In the genomic region with DNA sequence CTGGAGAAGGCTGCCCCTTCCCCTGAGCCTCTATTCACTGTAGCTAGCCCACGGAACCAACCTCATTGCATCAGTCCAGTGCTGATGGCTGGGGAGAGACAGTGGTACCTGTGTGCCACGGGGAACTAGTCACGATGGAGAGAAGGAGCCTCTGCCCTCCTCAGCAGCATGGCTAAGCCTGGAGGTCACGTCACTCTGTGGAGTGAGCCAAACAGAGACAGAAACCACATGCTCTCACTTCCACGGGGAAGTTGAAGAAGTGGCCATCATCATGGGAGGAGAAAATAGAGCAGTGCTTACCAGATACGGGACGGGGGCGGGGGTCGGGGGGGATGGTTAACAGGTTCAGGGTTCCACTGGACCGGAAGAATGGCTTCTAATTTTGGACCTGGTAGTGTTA, we compare ENCODE assay signal across 29 mouse cellular contexts. TPM values are rescaled to one million over a fixed set of nuclear protein-coding genes. Genes with fewer than 3 reads are reported as not detected.
DNase-seq lines count a peak whose midpoint lies in the region; ATAC-seq and TF ChIP-seq lines count a peak whose summit lies in the region.
"Had no signal": no experiment of that assay in that cellular context is flagged by ENCODE, and none has a peak within 500 bp of the region (broad histone marks: within the 10 kb centered on the region; RNA-seq: fewer than 3 reads in every experiment).

No protein-coding gene starts in this region.

- TF ChIP-seq CTCF in liver, adult 2 months (IDR thresholded peaks at IDR 0.05; ENCODE audit: low read depth, low read length), result no peak
- no peak for TF ChIP-seq CTCF in liver, postnatal 0 days (IDR thresholded peaks at IDR 0.05; ENCODE audit: low read depth)
- no peak for TF ChIP-seq CTCF in bone marrow macrophage, adult 2 months (IDR thresholded peaks at IDR 0.05; ENCODE audit: low read depth, low read length)

- H3K4me3 ChIP-seq in liver, adult 2 months (ENCODE audit: insufficient read depth, low read depth, low read length), result no peak overlapping the region
- H3K4me3 ChIP-seq in liver, postnatal 0 days (ENCODE audit: low read depth, low read length), result no peak overlapping the region
- peak overlapping the region; percentile 10; the same call in 1 of the 2 replicates for H3K4me3 ChIP-seq in bone marrow macrophage, adult 2 months (ENCODE audit: insufficient read depth, low read length)
- no peak overlapping the region for H3K4me3 ChIP-seq in macrophage (ENCODE audit: inconsistent target)
- H3K4me3 ChIP-seq: forebrain, embryonic 13.5 days; heart, adult 2 months; heart, embryonic 13.5 days; liver, embryonic 13.5 days; midbrain, embryonic 12.5 days had no signal

- no peaks in the 10 kb centered on the region for H3K27me3 ChIP-seq in liver, adult 2 months (ENCODE audit: control insufficient read depth, insufficient read depth, low read length)
- no peaks in the 10 kb centered on the region for H3K27me3 ChIP-seq in liver, postnatal 0 days (ENCODE audit: insufficient read depth, low read length)
- H3K27me3 ChIP-seq: heart, embryonic 13.5 days; midbrain, embryonic 12.5 days had no signal

- no peak overlapping the region for H3K4me2 ChIP-seq in liver, postnatal 0 days (ENCODE audit: low read depth, low read length)
- H3K4me2 ChIP-seq: forebrain, embryonic 13.5 days; heart, embryonic 13.5 days; hindbrain, embryonic 14.5 days; liver, embryonic 13.5 days; midbrain, embryonic 12.5 days had no signal

- H3K9ac ChIP-seq in liver, adult 2 months (ENCODE audit: low read depth, low read length), result no peak overlapping the region
- H3K9ac ChIP-seq in liver, postnatal 0 days (replicated peaks), result no peak overlapping the region
- H3K9ac ChIP-seq: forebrain, embryonic 13.5 days; heart, embryonic 13.5 days; hindbrain, embryonic 14.5 days; liver, embryonic 13.5 days; midbrain, embryonic 12.5 days had no signal

- no peak overlapping the region for H3K27ac ChIP-seq in liver, adult 2 months (replicated peaks; ENCODE audit: insufficient read depth, low read depth, low read length)
- H3K27ac ChIP-seq in liver, postnatal 0 days (ENCODE audit: low read depth), result no peak overlapping the region
- peak overlapping the region; percentile 69 for H3K27ac ChIP-seq in bone marrow macrophage, adult 2 months (ENCODE audit: insufficient read depth, low read depth, low read length)
- peak overlapping the region; percentile 65 for H3K27ac ChIP-seq in macrophage
- H3K27ac ChIP-seq: forebrain, embryonic 13.5 days; heart, adult 2 months; heart, embryonic 13.5 days; hindbrain, embryonic 14.5 days; liver, embryonic 13.5 days; midbrain, embryonic 12.5 days; stomach, postnatal 0 days had no signal

- peak; percentile 35 for DNase-seq in liver, adult 2 months (ENCODE audit: extremely low read depth, low read depth, low spot score)
- no peak for DNase-seq in liver, postnatal 0 days
- no peak for DNase-seq in adrenal gland, adult 8-10 months
- no peak for DNase-seq in layer of hippocampus, postnatal 25 days (ENCODE audit: extremely low spot score in 1 of 2, low spot score in 1 of 2)
- DNase-seq in embryo, embryonic 10 days (ENCODE audit: low spot score), result no peak
- DNase-seq: cerebellum, adult 11-12 months; cerebellum, postnatal 10 days; gastrocnemius, postnatal 14 days; heart, adult 2 months; heart, postnatal 10 days; kidney, adult 11 months; kidney, postnatal 14 days; left cerebral cortex, postnatal 4 days; liver, embryonic 13.5 days; lung, adult 2 months; lung, postnatal 10 days; right cerebral cortex, postnatal 14 days; spleen, adult 18-20 months; thymus, adult 18-20 months; thymus, postnatal 25 days had no signal

- no peak for TF ChIP-seq EP300 in liver, postnatal 0 days (IDR thresholded peaks at IDR 0.05; ENCODE audit: low read depth)

- no peak for ATAC-seq in liver, postnatal 0 days
- ATAC-seq: CD4-positive, CD25-positive, alpha-beta regulatory T cell, adult 4 months; forebrain, embryonic 13.5 days; inflammation-experienced regulatory T-cells, adult 6 months had no signal

- no peaks in the 10 kb centered on the region for H3K4me1 ChIP-seq in liver, adult 2 months (ENCODE audit: control insufficient read depth, insufficient read depth, low read length)
- peaks cover 8% of the 10 kb centered on the region; the same call in 1 of the 2 replicates for H3K4me1 ChIP-seq in liver, postnatal 0 days (ENCODE audit: insufficient read depth)
- peaks cover 61% of the 10 kb centered on the region for H3K4me1 ChIP-seq in bone marrow macrophage, adult 2 months (ENCODE audit: control insufficient read depth, insufficient read depth, low read length)

- H3K36me3 ChIP-seq in liver, adult 2 months (ENCODE audit: control insufficient read depth, insufficient read depth, low read length), result no peaks in the 10 kb centered on the region
- H3K36me3 ChIP-seq in liver, postnatal 0 days (replicated peaks; ENCODE audit: insufficient read depth, low read length), result no peaks in the 10 kb centered on the region
- H3K36me3 ChIP-seq in macrophage (ENCODE audit: inconsistent target), result no peaks in the 10 kb centered on the region
- H3K36me3 ChIP-seq: heart, embryonic 13.5 days; liver, embryonic 13.5 days; midbrain, embryonic 12.5 days had no signal

- 89% methylated on average over 10 of the region's 10 CpGs for WGBS in liver, adult 2 months
- 66% methylated on average over 10 of the region's 10 CpGs for WGBS in liver, postnatal 0 days (ENCODE audit: insufficient replicate concordance)
- WGBS in macrophage (ENCODE audit: missing documents), result 29% methylated on average over 9 of the region's 10 CpGs

- no peak for TF ChIP-seq POLR2A in liver, adult 2 months (IDR thresholded peaks at IDR 0.05; ENCODE audit: extremely low read depth, insufficient read depth, low read length)
- TF ChIP-seq POLR2A in bone marrow macrophage, adult 2 months (IDR thresholded peaks at IDR 0.05; ENCODE audit: borderline replicate concordance, low read depth, low read length), result 0 out of 2 replicates have a peak, but pooled peaks have one; percentile 55

- no peaks in the 10 kb centered on the region for H3K79me2 ChIP-seq in liver, adult 2 months (ENCODE audit: control insufficient read depth, insufficient read depth, low read length)
- no peaks in the 10 kb centered on the region for H3K79me2 ChIP-seq in macrophage (ENCODE audit: inconsistent target)

- no peaks in the 10 kb centered on the region for H3K9me3 ChIP-seq in liver, postnatal 0 days (ENCODE audit: low read length)

RNA-seq across cellular contexts. Expression of gene Pdgfb, which starts 15.6 kb away (rescaled TPM):
- total RNA-seq in liver, adult 2 months (2014; rRNA removed), result 0.65 and 1.6 TPM in 2 replicates
- 1.0 and 1.2 TPM in 2 replicates for polyA plus RNA-seq in liver, adult 2 months (2012; rRNA removed)
- 0.77 and 0.85 TPM in 2 replicates for polyA plus RNA-seq in liver, postnatal 0 days (2015; fragmentation: Nextera tagmentation; extraction: Ambion mirVana)
- polyA plus RNA-seq in bone marrow macrophage, adult 2 months (2012; ENCODE audit: insufficient read depth, insufficient read length, missing spikeins), result 47.3 and 52.2 TPM in 2 replicates
- total RNA-seq in macrophage (2018; cell fraction: chromatin; rRNA removed), result 10 to 100 TPM in 12 of 26 experiments, 1 to 10 TPM in 14; 2.3 to 61.6 (median 9.1) TPM
- total RNA-seq in macrophage (2018; cell fraction: cytosol; rRNA removed), result 10 to 100 TPM in 12 of 26 experiments, 1 to 10 TPM in 14; 2.9 to 35.1 (median 6.4) TPM
- 10 to 100 TPM in 15 of 26 experiments, 1 to 10 TPM in 11; 5.4 to 78.2 (median 13.6) TPM for total RNA-seq in macrophage (2018; cell fraction: nucleus; rRNA removed)
- 10.0 to 24.1 TPM (median 11.9 TPM) in 3 replicates for polyA plus RNA-seq in macrophage (2018)
- 10 to 100 TPM; 42.7 to 52.9 (median 43.2) TPM for total RNA-seq in adrenal gland, adult 8-10 months (2022)
- 10 to 100 TPM; 28.9 to 33.6 TPM for total RNA-seq in layer of hippocampus, postnatal 25 days (2021)

RNA-seq across cellular contexts. Expression of gene Cbx7, which starts 59.5 kb away (rescaled TPM):
- total RNA-seq in liver, adult 2 months (2014; rRNA removed), result 4.0 and 4.4 TPM in 2 replicates
- polyA plus RNA-seq in liver, adult 2 months (2012; rRNA removed), result 7.5 and 10.1 TPM in 2 replicates
- 1.0 and 1.2 TPM in 2 replicates for polyA plus RNA-seq in liver, postnatal 0 days (2015; fragmentation: Nextera tagmentation; extraction: Ambion mirVana)
- 18.5 and 32.9 TPM in 2 replicates for polyA plus RNA-seq in bone marrow macrophage, adult 2 months (2012; ENCODE audit: insufficient read depth, insufficient read length, missing spikeins)
- total RNA-seq in macrophage (2018; cell fraction: chromatin; rRNA removed), result 10 to 100 TPM in 10 of 26 experiments, 1 to 10 TPM in 16; 1.4 to 33.0 (median 8.3) TPM
- total RNA-seq in macrophage (2018; cell fraction: cytosol; rRNA removed), result 1 to 10 TPM in 25 of 26 experiments, under 1 TPM in 1; 0.91 to 8.3 (median 2.7) TPM
- 10 to 100 TPM in 8 of 26 experiments, 1 to 10 TPM in 18; 1.2 to 27.8 (median 4.8) TPM for total RNA-seq in macrophage (2018; cell fraction: nucleus; rRNA removed)
- polyA plus RNA-seq in macrophage (2018), result 1.2 to 5.5 TPM (median 4.3 TPM) in 3 replicates
- total RNA-seq in adrenal gland, adult 8-10 months (2022), result 10 to 100 TPM; 27.5 to 51.1 (median 40.9) TPM
- total RNA-seq in layer of hippocampus, postnatal 25 days (2021), result 10 to 100 TPM; 32.1 to 35.7 TPM

Comparison
In these comparisons a context has a peak if more than half of its experiments do, and no peak if none do; other contexts are left out.
1. H3K27ac ChIP-seq: peak in bone marrow macrophage, adult 2 months (single experiment) and macrophage (single experiment); none in liver, adult 2 months (single experiment) and liver, postnatal 0 days (single experiment).